Mouse (Mus musculus): ENCODE measurements around the gene Mpi. TPM values are rescaled to one million over a fixed set of nuclear protein-coding genes. Genes with fewer than 3 reads are reported as not detected.
A peak's percentile ranks its signal among the peaks of the same experiment; 100 is the strongest.

Mpi gene
- total and polyA plus RNA-seq, 2 experiments from 2014 or later = 64.6 to 67.9 TPM

GRCm38 (mm10) chr9:57554753-57555152 lies 2.2 kb upstream of the Mpi start:
- H3K36me3 ChIP-seq (ENCODE audit: insufficient read depth, low read length) = no peaks in the 10 kb centered on the region
- WGBS = 45% methylated on average over 3 of the region's 3 CpGs
- no peak for TF ChIP-seq CTCF (IDR thresholded peaks at IDR 0.05; ENCODE audit: low read depth)

GRCm38 (mm10) chr9:57553119-57553518 lies 556 bp upstream of the Mpi start:
- Histone ChIP-seq H3K36me3 (ENCODE audit: insufficient read depth, low read length) (peaks cover 10% of the 10 kb centered on the region; the same call in 1 of the 2 replicates), H3K4me3 (ENCODE audit: low read length) (no peak overlapping the region; the same call in 1 of the 2 replicates), H3K4me1 (ENCODE audit: insufficient read depth, low read length) (peaks cover 9% of the 10 kb centered on the region), H3K9ac (replicated peaks; ENCODE audit: low read length) (no peak overlapping the region), H3K27me3 (ENCODE audit: insufficient read depth, low read length) (no peaks in the 10 kb centered on the region), H3K4me2 (ENCODE audit: low read depth, low read length) (no peak overlapping the region), H3K9me3 (ENCODE audit: low read length) (no peaks in the 10 kb centered on the region), H3K27ac (no peak overlapping the region)
- 71% methylated on average over 11 of the region's 11 CpGs for WGBS
- ATAC-seq = no peak
- TF ChIP-seq CTCF (IDR thresholded peaks at IDR 0.05; ENCODE audit: low read depth) = no peak
- no peak for DNase-seq (ENCODE audit: low spot score)

More at GRCm38 (mm10) chr9:57554753-57555152, 2.2 kb upstream of the Mpi start:
- Histone ChIP-seq H3K9me3 (ENCODE audit: low read length) (no peaks in the 10 kb centered on the region), H3K4me2 (ENCODE audit: low read depth, low read length) (no peak overlapping the region), H3K9ac (replicated peaks; ENCODE audit: low read length) (no peak overlapping the region), H3K27me3 (ENCODE audit: insufficient read depth, low read length) (no peaks in the 10 kb centered on the region), H3K4me3 (ENCODE audit: low read length) (no peak overlapping the region), H3K4me1 (ENCODE audit: insufficient read depth, low read length) (no peaks in the 10 kb centered on the region; the same call in 1 of the 2 replicates), H3K27ac (no peak overlapping the region)
- ATAC-seq (no peak), DNase-seq (ENCODE audit: low spot score) (no peak)

GRCm38 (mm10) chr9:57550126-57550862 lies 2.3 kb downstream of the Mpi start:
- no peak overlapping the region for H3K9ac ChIP-seq (replicated peaks; ENCODE audit: low read length)
- H3K27ac ChIP-seq = no peak overlapping the region
- ATAC-seq = no peak
- no peak overlapping the region for H3K4me2 ChIP-seq (ENCODE audit: low read depth, low read length)
- no peak for TF ChIP-seq CTCF (IDR thresholded peaks at IDR 0.05; ENCODE audit: low read depth)
- no peaks in the 10 kb centered on the region for H3K27me3 ChIP-seq (ENCODE audit: insufficient read depth, low read length)
- 87% methylated on average over 11 of the region's 11 CpGs for WGBS
- H3K9me3 ChIP-seq (ENCODE audit: low read length) = no peaks in the 10 kb centered on the region
- no peak overlapping the region for H3K4me3 ChIP-seq (ENCODE audit: low read length)
- H3K4me1 ChIP-seq (ENCODE audit: insufficient read depth, low read length) = peaks cover 9% of the 10 kb centered on the region
- no peak for DNase-seq (ENCODE audit: low spot score)
- H3K36me3 ChIP-seq (ENCODE audit: insufficient read depth, low read length) = peaks cover 25% of the 10 kb centered on the region

- Histone ChIP-seq H3K4me1 (ENCODE audit: insufficient read depth, low read length) (peaks cover 9% of the 10 kb centered on the region), H3K9ac (replicated peaks; ENCODE audit: low read length) (no peak overlapping the region), H3K4me2 (ENCODE audit: low read depth, low read length) (no peak overlapping the region), H3K9me3 (ENCODE audit: low read length) (no peaks in the 10 kb centered on the region), H3K4me3 (ENCODE audit: low read length) (no peak overlapping the region), H3K36me3 (ENCODE audit: insufficient read depth, low read length) (peaks cover 35% of the 10 kb centered on the region), H3K27me3 (ENCODE audit: insufficient read depth, low read length) (no peaks in the 10 kb centered on the region), H3K27ac (peak overlapping the region; percentile 37; the same call in 1 of the 2 replicates)
- ATAC-seq (no peak), DNase-seq (ENCODE audit: low spot score) (peak; percentile 74)
- no peak for TF ChIP-seq CTCF (IDR thresholded peaks at IDR 0.05; ENCODE audit: low read depth)
- 44% methylated on average over 4 of the region's 4 CpGs for WGBS
Measured at GRCm38 (mm10) chr9:57549186-57549585, 3.4 kb downstream of the Mpi start.

GRCm38 (mm10) chr9:57547869-57548268 lies 4.7 kb downstream of the Mpi start:
- no peak for TF ChIP-seq CTCF (IDR thresholded peaks at IDR 0.05; ENCODE audit: low read depth)
- no peak overlapping the region for H3K9ac ChIP-seq (replicated peaks; ENCODE audit: low read length)
- no peaks in the 10 kb centered on the region for H3K9me3 ChIP-seq (ENCODE audit: low read length)
- peaks cover 9% of the 10 kb centered on the region for H3K4me1 ChIP-seq (ENCODE audit: insufficient read depth, low read length)
- H3K36me3 ChIP-seq (ENCODE audit: insufficient read depth, low read length) = peaks cover 42% of the 10 kb centered on the region
- H3K27me3 ChIP-seq (ENCODE audit: insufficient read depth, low read length) = no peaks in the 10 kb centered on the region
- H3K4me3 ChIP-seq (ENCODE audit: low read length) = no peak overlapping the region
- 91% methylated on average over 11 of the region's 11 CpGs for WGBS
- H3K4me2 ChIP-seq (ENCODE audit: low read depth, low read length) = no peak overlapping the region
- DNase-seq (ENCODE audit: low spot score) = no peak
- no peak for ATAC-seq
- no peak overlapping the region; the same call in 1 of the 2 replicates for H3K27ac ChIP-seq

- H3K4me2 ChIP-seq (ENCODE audit: low read depth, low read length) = no peak overlapping the region
- TF ChIP-seq CTCF (IDR thresholded peaks at IDR 0.05; ENCODE audit: low read depth) = no peak
- DNase-seq (ENCODE audit: low spot score) = peak; percentile 46
- peaks cover 9% of the 10 kb centered on the region for H3K4me1 ChIP-seq (ENCODE audit: insufficient read depth, low read length)
- no peak overlapping the region for H3K27ac ChIP-seq
- peak; percentile 45; the same call in 1 of the 2 replicates for ATAC-seq
- no peak overlapping the region for H3K4me3 ChIP-seq (ENCODE audit: low read length)
- no peaks in the 10 kb centered on the region for H3K9me3 ChIP-seq (ENCODE audit: low read length)
- no peak overlapping the region for H3K9ac ChIP-seq (replicated peaks; ENCODE audit: low read length)
- 69% methylated on average over 5 of the region's 5 CpGs for WGBS
- H3K27me3 ChIP-seq (ENCODE audit: insufficient read depth, low read length) = no peaks in the 10 kb centered on the region
- peaks cover 44% of the 10 kb centered on the region for H3K36me3 ChIP-seq (ENCODE audit: insufficient read depth, low read length)
Measured at GRCm38 (mm10) chr9:57547287-57547686, 5.3 kb downstream of the Mpi start.

GRCm38 (mm10) chr9:57543951-57544350 lies 8.6 kb downstream of the Mpi start:
- H3K36me3 ChIP-seq (ENCODE audit: insufficient read depth, low read length) = peaks cover 64% of the 10 kb centered on the region
- H3K4me1 ChIP-seq (ENCODE audit: insufficient read depth, low read length) = peaks cover 8% of the 10 kb centered on the region
- no peak for TF ChIP-seq CTCF (IDR thresholded peaks at IDR 0.05; ENCODE audit: low read depth)
- ATAC-seq (no peak), DNase-seq (ENCODE audit: low spot score) (no peak)
- H3K27me3 ChIP-seq (ENCODE audit: insufficient read depth, low read length) = no peaks in the 10 kb centered on the region
- no peak overlapping the region for H3K4me3 ChIP-seq (ENCODE audit: low read length)
- H3K9me3 ChIP-seq (ENCODE audit: low read length) = no peaks in the 10 kb centered on the region
- 80% methylated on average over 3 of the region's 3 CpGs for WGBS
- no peak overlapping the region for H3K27ac ChIP-seq
- H3K4me2 ChIP-seq (ENCODE audit: low read depth, low read length) = no peak overlapping the region
- no peak overlapping the region for H3K9ac ChIP-seq (replicated peaks; ENCODE audit: low read length)

Measured in hindbrain, postnatal 0 days (tissue).